Mouse (Mus musculus): Measurements from ENCODE around the gene Fhl1. TPM values are rescaled to one million over a fixed set of nuclear protein-coding genes. Genes with fewer than 3 reads are reported as not detected.

Gene Fhl1
- polyA plus RNA-seq, 1 experiment, result 16.9 TPM

- TF ChIP-seq CTCF (IDR thresholded peaks at IDR 0.05; ENCODE audit: control insufficient read depth, insufficient read depth, low read length) (no peak), POLR2A (IDR thresholded peaks at IDR 0.05; ENCODE audit: borderline replicate concordance, control insufficient read depth, low read depth, low read length) (no peak)
- Histone ChIP-seq H3K4me1 (ENCODE audit: control insufficient read depth, insufficient read depth, low read length) (no peaks in the 10 kb centered on the region), H3K27ac (ENCODE audit: control insufficient read depth, insufficient read depth, low read depth, low read length, poor library complexity) (no peak overlapping the region), H3K4me3 (replicated peaks; ENCODE audit: control insufficient read depth, low read depth, low read length) (no peak overlapping the region)
- WGBS, result 78% methylated on average over 8 of the region's 8 CpGs
Measured at GRCm38 (mm10) chrX:56703965-56704562, 27.5 kb upstream of the Fhl1 start.

GRCm38 (mm10) chrX:56708592-56709370, 22.8 kb upstream of the Fhl1 start:
- 66% methylated on average over 6 of the region's 6 CpGs for WGBS
- no peak overlapping the region for H3K4me3 ChIP-seq (replicated peaks; ENCODE audit: control insufficient read depth, low read depth, low read length)

GRCm38 (mm10) chrX:56710522-56710921, 21.1 kb upstream of the Fhl1 start:
- Histone ChIP-seq H3K27ac (ENCODE audit: control insufficient read depth, insufficient read depth, low read depth, low read length, poor library complexity) (no peak overlapping the region), H3K4me1 (ENCODE audit: control insufficient read depth, insufficient read depth, low read length) (no peaks in the 10 kb centered on the region), H3K4me3 (replicated peaks; ENCODE audit: control insufficient read depth, low read depth, low read length) (no peak overlapping the region)
- 83% methylated on average over 1 of the region's 1 CpGs for WGBS
- no peak for TF ChIP-seq CTCF (IDR thresholded peaks at IDR 0.05; ENCODE audit: control insufficient read depth, insufficient read depth, low read length)
- TF ChIP-seq POLR2A (IDR thresholded peaks at IDR 0.05; ENCODE audit: borderline replicate concordance, control insufficient read depth, low read depth, low read length), result no peak

More at GRCm38 (mm10) chrX:56708592-56709370, 22.8 kb upstream of the Fhl1 start:
- TF ChIP-seq CTCF (IDR thresholded peaks at IDR 0.05; ENCODE audit: control insufficient read depth, insufficient read depth, low read length) (no peak), POLR2A (IDR thresholded peaks at IDR 0.05; ENCODE audit: borderline replicate concordance, control insufficient read depth, low read depth, low read length) (no peak)
- Histone ChIP-seq H3K27ac (ENCODE audit: control insufficient read depth, insufficient read depth, low read depth, low read length, poor library complexity) (no peak overlapping the region), H3K4me1 (ENCODE audit: control insufficient read depth, insufficient read depth, low read length) (no peaks in the 10 kb centered on the region)

GRCm38 (mm10) chrX:56712666-56713065, 18.9 kb upstream of the Fhl1 start:
- H3K4me3 ChIP-seq (replicated peaks; ENCODE audit: control insufficient read depth, low read depth, low read length), result no peak overlapping the region
- TF ChIP-seq POLR2A (IDR thresholded peaks at IDR 0.05; ENCODE audit: borderline replicate concordance, control insufficient read depth, low read depth, low read length) (no peak), CTCF (IDR thresholded peaks at IDR 0.05; ENCODE audit: control insufficient read depth, insufficient read depth, low read length) (no peak)
- WGBS, result 70% methylated on average over 1 of the region's 1 CpGs

GRCm38 (mm10) chrX:56722559-56722958, 9.0 kb upstream of the Fhl1 start:
- no peaks in the 10 kb centered on the region for H3K4me1 ChIP-seq (ENCODE audit: control insufficient read depth, insufficient read depth, low read length)
- H3K4me3 ChIP-seq (replicated peaks; ENCODE audit: control insufficient read depth, low read depth, low read length), result no peak overlapping the region
- no peak for TF ChIP-seq CTCF (IDR thresholded peaks at IDR 0.05; ENCODE audit: control insufficient read depth, insufficient read depth, low read length)
- TF ChIP-seq POLR2A (IDR thresholded peaks at IDR 0.05; ENCODE audit: borderline replicate concordance, control insufficient read depth, low read depth, low read length), result no peak
- no peak overlapping the region for H3K27ac ChIP-seq (ENCODE audit: control insufficient read depth, insufficient read depth, low read depth, low read length, poor library complexity)
- 84% methylated on average over 8 of the region's 8 CpGs for WGBS

More at GRCm38 (mm10) chrX:56712666-56713065, 18.9 kb upstream of the Fhl1 start:
- no peaks in the 10 kb centered on the region for H3K4me1 ChIP-seq (ENCODE audit: control insufficient read depth, insufficient read depth, low read length)
- H3K27ac ChIP-seq (ENCODE audit: control insufficient read depth, insufficient read depth, low read depth, low read length, poor library complexity), result no peak overlapping the region

- Histone ChIP-seq H3K27ac (ENCODE audit: control insufficient read depth, insufficient read depth, low read depth, low read length, poor library complexity) (no peak overlapping the region), H3K4me3 (replicated peaks; ENCODE audit: control insufficient read depth, low read depth, low read length) (no peak overlapping the region), H3K4me1 (ENCODE audit: control insufficient read depth, insufficient read depth, low read length) (no peaks in the 10 kb centered on the region)
- no peak for TF ChIP-seq CTCF (IDR thresholded peaks at IDR 0.05; ENCODE audit: control insufficient read depth, insufficient read depth, low read length)
- no peak for TF ChIP-seq POLR2A (IDR thresholded peaks at IDR 0.05; ENCODE audit: borderline replicate concordance, control insufficient read depth, low read depth, low read length)
- 58% methylated on average over 3 of the region's 3 CpGs for WGBS
Measured at GRCm38 (mm10) chrX:56728507-56728906, 3.1 kb upstream of the Fhl1 start.

- H3K4me1 ChIP-seq (ENCODE audit: control insufficient read depth, insufficient read depth, low read length), result no peaks in the 10 kb centered on the region
- TF ChIP-seq CTCF (IDR thresholded peaks at IDR 0.05; ENCODE audit: control insufficient read depth, insufficient read depth, low read length) (no peak), POLR2A (IDR thresholded peaks at IDR 0.05; ENCODE audit: borderline replicate concordance, control insufficient read depth, low read depth, low read length) (no peak)
- WGBS, result 23% methylated on average over 10 of the region's 10 CpGs
- H3K4me3 ChIP-seq (replicated peaks; ENCODE audit: control insufficient read depth, low read depth, low read length), result no peak overlapping the region
- no peak overlapping the region for H3K27ac ChIP-seq (ENCODE audit: control insufficient read depth, insufficient read depth, low read depth, low read length, poor library complexity)
Measured at GRCm38 (mm10) chrX:56730828-56731305, 720 bp upstream of the Fhl1 start.

- H3K4me1 ChIP-seq (ENCODE audit: control insufficient read depth, insufficient read depth, low read length), result no peaks in the 10 kb centered on the region
- H3K27ac ChIP-seq (ENCODE audit: control insufficient read depth, insufficient read depth, low read depth, low read length, poor library complexity), result no peak overlapping the region
- 30% methylated on average over 3 of the region's 3 CpGs for WGBS
- no peak overlapping the region for H3K4me3 ChIP-seq (replicated peaks; ENCODE audit: control insufficient read depth, low read depth, low read length)
- TF ChIP-seq CTCF (IDR thresholded peaks at IDR 0.05; ENCODE audit: control insufficient read depth, insufficient read depth, low read length) (no peak), POLR2A (IDR thresholded peaks at IDR 0.05; ENCODE audit: borderline replicate concordance, control insufficient read depth, low read depth, low read length) (no peak)
Measured at GRCm38 (mm10) chrX:56732401-56732800, 814 bp downstream of the Fhl1 start.
